Mouse (Mus musculus) stomach, embryonic 14.5 days (tissue): Measurements from ENCODE around the gene Ntm. TPM values are rescaled to one million over a fixed set of nuclear protein-coding genes. Genes with fewer than 3 reads are reported as not detected.

Source experiments
- ATAC-seq: fragments of 200-750 bp; cut with Nextera tagmentation; 2 replicates; pipeline ENCODE4 v1.8.0; 2017; ENCODE audit warnings: low read depth, moderate TSS enrichment; ENCODE audit not compliant: insufficient number of reproducible peaks, insufficient read depth, low FRiP score
- H3K27ac ChIP-seq: fragments of 300-500 bp; sonication (generic); 2 replicates; pipeline ENCODE4 v1.5.1; 2014; ENCODE audit warnings: mild to moderate bottlenecking, low read length, moderate library complexity, mixed read lengths
- H3K27me3 ChIP-seq: fragments of 300-500 bp; sonication (generic); 2 replicates; pipeline ENCODE4 v1.6.1; 2014; ENCODE audit warnings: low read length, control low read depth, mixed read lengths; ENCODE audit not compliant: control insufficient read depth, insufficient read depth
- H3K36me3 ChIP-seq: fragments of 300-500 bp; sonication (generic); 2 replicates; pipeline ENCODE4 v1.6.1; 2014; ENCODE audit warnings: mild to moderate bottlenecking, control low read depth, low read length, moderate library complexity, mixed read lengths; ENCODE audit not compliant: control insufficient read depth, insufficient read depth
- H3K4me1 ChIP-seq: fragments of 300-500 bp; sonication (generic); 2 replicates; pipeline ENCODE4 v1.6.1; 2014; ENCODE audit warnings: low read length, control low read depth, mixed read lengths; ENCODE audit not compliant: control insufficient read depth, insufficient read depth
- H3K4me2 ChIP-seq: fragments of 300-500 bp; sonication (generic); replicated peaks from 2 replicates; pipeline ENCODE4 v1.6.1; 2014; ENCODE audit warnings: low read depth, low read length, control low read depth
- H3K4me3 ChIP-seq: fragments of 300-500 bp; sonication (generic); 2 replicates; pipeline ENCODE4 v1.5.1; 2014; ENCODE audit warnings: low read depth, low read length, control low read depth
- H3K9ac ChIP-seq: fragments of 300-500 bp; sonication (generic); replicated peaks from 2 replicates; pipeline ENCODE4 v1.6.1; 2014; ENCODE audit warnings: low read depth, mild to moderate bottlenecking, control low read depth, low read length, moderate library complexity, mixed read lengths
- H3K9me3 ChIP-seq: fragments of 300-500 bp; sonication (generic); 2 replicates; pipeline ENCODE4 v1.6.1; 2016; ENCODE audit warnings: low read depth, low read length, control low read depth; ENCODE audit not compliant: control insufficient read depth
- WGBS: fragments of 180-500 bp; shearing (Covaris S2); extraction: QIAGEN DNeasy Blood & Tissue Kit; methylation state at CpG from one replicate; pipeline ENCODE4 v1.1.7; 2014; 5-methylcytosine and 5-hydroxymethylcytosine counted together
- polyA plus RNA-seq: library from polyadenylated mRNA; unstranded; fragments of >200 nt; fragmentation: Nextera tagmentation; extraction: Ambion mirVana; gene quantifications from 2 replicates; pipeline ENCODE4 v1.2.1, GENCODE M21; 2014

The Ntm gene
- polyA plus RNA-seq, 1 experiment from 2014 or later = 19.7 TPM

GRCm38 (mm10) chr9:29661468-29662145 lies 301.3 kb downstream of the Ntm start:
- Histone ChIP-seq H3K4me1 (no peaks in the 10 kb centered on the region), H3K4me2 (no peak overlapping the region), H3K4me3 (no peak overlapping the region), H3K27me3 (no peaks in the 10 kb centered on the region), H3K9me3 (no peaks in the 10 kb centered on the region), H3K9ac (no peak overlapping the region), H3K36me3 (no peaks in the 10 kb centered on the region), H3K27ac (no peak overlapping the region)
- WGBS = 14% methylated on average over 3 of the region's 3 CpGs
- ATAC-seq = no peak

- no peak for ATAC-seq
Measured at GRCm38 (mm10) chr9:29660059-29660613, 302.8 kb downstream of the Ntm start.

GRCm38 (mm10) chr9:29657761-29658465 lies 305.0 kb downstream of the Ntm start:
- H3K36me3 ChIP-seq = no peaks in the 10 kb centered on the region
- H3K27me3 ChIP-seq = no peaks in the 10 kb centered on the region
- no peak overlapping the region for H3K9ac ChIP-seq
- no peak for ATAC-seq
- no peak overlapping the region for H3K4me2 ChIP-seq
- no peak overlapping the region for H3K4me3 ChIP-seq
- H3K9me3 ChIP-seq = no peaks in the 10 kb centered on the region
- WGBS = 81% methylated on average over 7 of the region's 7 CpGs
- H3K27ac ChIP-seq = no peak overlapping the region
- no peaks in the 10 kb centered on the region for H3K4me1 ChIP-seq

More at GRCm38 (mm10) chr9:29660059-29660613, 302.8 kb downstream of the Ntm start:
- H3K9ac ChIP-seq = no peak overlapping the region
- no peaks in the 10 kb centered on the region for H3K36me3 ChIP-seq
- H3K9me3 ChIP-seq = no peaks in the 10 kb centered on the region
- no peaks in the 10 kb centered on the region for H3K27me3 ChIP-seq
- no peak overlapping the region for H3K27ac ChIP-seq
- H3K4me2 ChIP-seq = no peak overlapping the region
- no peaks in the 10 kb centered on the region for H3K4me1 ChIP-seq
- WGBS = 25% methylated on average over 3 of the region's 3 CpGs
- no peak overlapping the region for H3K4me3 ChIP-seq

GRCm38 (mm10) chr9:29654885-29655284 lies 308.1 kb downstream of the Ntm start:
- Histone ChIP-seq H3K27ac (no peak overlapping the region), H3K4me1 (no peaks in the 10 kb centered on the region), H3K9ac (no peak overlapping the region), H3K9me3 (no peaks in the 10 kb centered on the region), H3K4me2 (no peak overlapping the region), H3K36me3 (no peaks in the 10 kb centered on the region), H3K4me3 (no peak overlapping the region), H3K27me3 (no peaks in the 10 kb centered on the region)
- no peak for ATAC-seq
- 12% methylated on average over 6 of the region's 6 CpGs for WGBS

- Histone ChIP-seq H3K4me3 (no peak overlapping the region), H3K9ac (no peak overlapping the region), H3K36me3 (no peaks in the 10 kb centered on the region), H3K27ac (no peak overlapping the region), H3K9me3 (no peaks in the 10 kb centered on the region), H3K4me2 (no peak overlapping the region), H3K27me3 (no peaks in the 10 kb centered on the region), H3K4me1 (no peaks in the 10 kb centered on the region)
- WGBS = 69% methylated on average over 14 of the region's 14 CpGs
- ATAC-seq = no peak
Measured at GRCm38 (mm10) chr9:29653678-29654235, 309.2 kb downstream of the Ntm start.

- H3K4me2 ChIP-seq = no peak overlapping the region
- H3K9ac ChIP-seq = no peak overlapping the region
- H3K4me1 ChIP-seq = no peaks in the 10 kb centered on the region
- H3K36me3 ChIP-seq = no peaks in the 10 kb centered on the region
- ATAC-seq = no peak
- WGBS = 78% methylated on average over 7 of the region's 7 CpGs
- H3K4me3 ChIP-seq = no peak overlapping the region
- no peaks in the 10 kb centered on the region for H3K27me3 ChIP-seq
- no peak overlapping the region for H3K27ac ChIP-seq
- H3K9me3 ChIP-seq = no peaks in the 10 kb centered on the region
Measured at GRCm38 (mm10) chr9:29652854-29653253, 310.1 kb downstream of the Ntm start.

GRCm38 (mm10) chr9:29651856-29652255 lies 311.1 kb downstream of the Ntm start:
- no peak for ATAC-seq
- no peaks in the 10 kb centered on the region for H3K9me3 ChIP-seq

GRCm38 (mm10) chr9:29651226-29651625 lies 311.7 kb downstream of the Ntm start:
- no peaks in the 10 kb centered on the region for H3K27me3 ChIP-seq
- H3K9ac ChIP-seq = no peak overlapping the region
- no peaks in the 10 kb centered on the region for H3K9me3 ChIP-seq
- H3K4me3 ChIP-seq = no peak overlapping the region
- no peak overlapping the region for H3K4me2 ChIP-seq
- H3K4me1 ChIP-seq = no peaks in the 10 kb centered on the region
- H3K36me3 ChIP-seq = no peaks in the 10 kb centered on the region
- no peak for ATAC-seq
- WGBS = 69% methylated on average over 4 of the region's 4 CpGs
- no peak overlapping the region for H3K27ac ChIP-seq

More at GRCm38 (mm10) chr9:29651856-29652255, 311.1 kb downstream of the Ntm start:
- H3K4me1 ChIP-seq = no peaks in the 10 kb centered on the region
- no peak overlapping the region for H3K4me2 ChIP-seq
- no peak overlapping the region for H3K4me3 ChIP-seq
- no peak overlapping the region for H3K9ac ChIP-seq
- WGBS = 63% methylated on average over 5 of the region's 5 CpGs
- no peaks in the 10 kb centered on the region for H3K36me3 ChIP-seq
- H3K27me3 ChIP-seq = no peaks in the 10 kb centered on the region
- no peak overlapping the region for H3K27ac ChIP-seq
